Mouse (Mus musculus): Measurements from ENCODE around the gene Creb3l1. TPM values are rescaled to one million over a fixed set of nuclear protein-coding genes. Genes with fewer than 3 reads are reported as not detected.
A peak's percentile ranks its signal among the peaks of the same experiment; 100 is the strongest.

The Creb3l1 gene
- total and polyA plus RNA-seq, 2 experiments from 2014 or later = 3.8 to 4.2 TPM

DNA sequence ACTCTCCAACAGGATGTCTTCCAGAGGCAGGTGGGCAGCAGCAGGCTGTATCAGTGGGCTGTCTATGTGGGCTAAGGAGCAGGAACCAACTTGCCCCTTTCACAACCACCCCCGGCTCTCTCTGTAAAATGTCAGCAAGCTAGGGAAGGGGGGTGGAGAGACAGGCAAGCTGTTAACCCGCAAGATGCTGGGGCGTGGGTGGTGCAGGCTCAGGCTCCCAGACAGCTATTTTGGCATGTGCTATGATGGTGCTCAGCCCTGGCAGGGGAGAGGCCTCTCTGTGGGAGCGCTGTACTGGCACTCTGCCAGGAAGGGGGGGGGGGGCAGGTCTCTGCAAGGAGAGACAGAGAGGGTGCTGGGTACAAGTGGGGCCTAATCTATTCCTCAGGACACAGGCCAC is 67.2 kb downstream of the Creb3l1 start:
- Histone ChIP-seq H3K36me3 (replicated peaks; ENCODE audit: control insufficient read depth, insufficient read depth, low read length) (no peaks in the 10 kb centered on the region), H3K9me3 (replicated peaks; ENCODE audit: control insufficient read depth, low read length) (no peaks in the 10 kb centered on the region), H3K27ac (ENCODE audit: low read depth) (peak overlapping the region; percentile 72), H3K9ac (replicated peaks; ENCODE audit: low read depth, low read length) (no peak overlapping the region), H3K4me2 (ENCODE audit: low read depth, low read length) (peak overlapping the region; percentile 41; the same call in 1 of the 2 replicates), H3K27me3 (ENCODE audit: control insufficient read depth, insufficient read depth, low read length) (no peaks in the 10 kb centered on the region), H3K4me3 (ENCODE audit: low read depth, low read length) (no peak overlapping the region), H3K4me1 (ENCODE audit: control insufficient read depth, insufficient read depth) (peaks cover 60% of the 10 kb centered on the region)
- TF ChIP-seq CTCF (IDR thresholded peaks at IDR 0.05; ENCODE audit: low read depth) = no peak
- TF ChIP-seq EP300 (IDR thresholded peaks at IDR 0.05; ENCODE audit: low read depth) = no peak
- DNase-seq (ENCODE audit: low spot score) (peak; percentile 64), ATAC-seq (ENCODE audit: insufficient read depth, low read depth) (peak; percentile 54)
- 4% methylated on average over 4 of the region's 4 CpGs for WGBS

DNA sequence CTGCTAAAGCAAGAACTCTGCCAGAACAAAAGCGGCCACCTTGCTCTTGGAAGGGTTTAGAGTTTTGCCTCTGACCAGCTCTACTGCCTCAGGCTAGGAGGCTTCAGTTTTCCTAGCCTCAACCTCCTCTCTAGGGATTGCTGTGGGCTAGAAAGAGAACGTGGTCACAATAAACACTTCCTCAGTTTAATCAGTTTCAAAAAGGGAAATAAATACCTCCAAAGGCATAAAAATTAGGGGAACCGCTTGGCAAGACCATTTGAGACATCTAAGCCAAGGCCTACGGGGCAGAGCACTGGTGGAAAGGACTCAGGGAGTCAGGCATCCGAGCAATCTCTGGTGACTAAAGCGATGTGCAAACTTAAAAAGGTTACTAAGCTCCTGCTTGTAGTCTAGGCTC is 68.4 kb downstream of the Creb3l1 start:
- Histone ChIP-seq H3K27ac (ENCODE audit: low read depth) (no peak overlapping the region), H3K9ac (replicated peaks; ENCODE audit: low read depth, low read length) (no peak overlapping the region), H3K36me3 (replicated peaks; ENCODE audit: control insufficient read depth, insufficient read depth, low read length) (no peaks in the 10 kb centered on the region), H3K9me3 (replicated peaks; ENCODE audit: control insufficient read depth, low read length) (no peaks in the 10 kb centered on the region), H3K4me2 (ENCODE audit: low read depth, low read length) (no peak overlapping the region), H3K27me3 (ENCODE audit: control insufficient read depth, insufficient read depth, low read length) (no peaks in the 10 kb centered on the region), H3K4me1 (ENCODE audit: control insufficient read depth, insufficient read depth) (peaks cover 53% of the 10 kb centered on the region), H3K4me3 (ENCODE audit: low read depth, low read length) (no peak overlapping the region)
- ATAC-seq (ENCODE audit: insufficient read depth, low read depth) (no peak), DNase-seq (ENCODE audit: low spot score) (no peak)
- TF ChIP-seq CTCF (IDR thresholded peaks at IDR 0.05; ENCODE audit: low read depth) (no peak), EP300 (IDR thresholded peaks at IDR 0.05; ENCODE audit: low read depth) (no peak)
- 81% methylated on average over 6 of the region's 6 CpGs for WGBS

DNA sequence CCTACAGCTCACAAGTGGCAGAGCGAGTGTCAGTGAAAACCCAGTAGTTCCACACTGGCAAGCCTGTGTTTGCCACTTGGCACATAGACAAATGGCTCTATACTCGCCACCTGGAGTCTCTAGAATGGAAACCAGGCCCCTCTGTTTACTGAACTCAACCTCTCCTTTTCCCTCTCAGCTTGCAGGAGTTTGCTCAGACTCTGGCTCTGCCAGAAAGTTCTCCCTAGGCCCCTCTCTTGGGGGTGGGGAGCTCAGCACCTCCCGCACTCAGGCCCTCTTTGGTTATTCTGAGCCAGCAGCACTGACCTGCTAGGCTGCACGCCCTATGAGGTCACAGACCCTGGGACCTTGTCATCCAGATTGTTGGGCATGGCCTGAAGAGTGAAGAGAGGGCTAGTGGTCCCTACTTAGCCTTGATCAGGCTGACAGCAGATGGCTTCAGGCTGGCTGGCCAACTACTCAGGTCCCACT is 69.1 kb downstream of the Creb3l1 start:
- DNase-seq (ENCODE audit: low spot score) (no peak), ATAC-seq (ENCODE audit: insufficient read depth, low read depth) (no peak)
- H3K9me3 ChIP-seq (replicated peaks; ENCODE audit: control insufficient read depth, low read length) = no peaks in the 10 kb centered on the region
- TF ChIP-seq CTCF (IDR thresholded peaks at IDR 0.05; ENCODE audit: low read depth) (no peak), EP300 (IDR thresholded peaks at IDR 0.05; ENCODE audit: low read depth) (no peak)
- H3K4me3 ChIP-seq (ENCODE audit: low read depth, low read length) = no peak overlapping the region
- H3K9ac ChIP-seq (replicated peaks; ENCODE audit: low read depth, low read length) = no peak overlapping the region
- H3K4me2 ChIP-seq (ENCODE audit: low read depth, low read length) = no peak overlapping the region
- 64% methylated on average over 4 of the region's 4 CpGs for WGBS
- peak overlapping the region; percentile 55 for H3K27ac ChIP-seq (ENCODE audit: low read depth)
- peaks cover 59% of the 10 kb centered on the region for H3K4me1 ChIP-seq (ENCODE audit: control insufficient read depth, insufficient read depth)
- H3K27me3 ChIP-seq (ENCODE audit: control insufficient read depth, insufficient read depth, low read length) = no peaks in the 10 kb centered on the region
- H3K36me3 ChIP-seq (replicated peaks; ENCODE audit: control insufficient read depth, insufficient read depth, low read length) = no peaks in the 10 kb centered on the region

DNA sequence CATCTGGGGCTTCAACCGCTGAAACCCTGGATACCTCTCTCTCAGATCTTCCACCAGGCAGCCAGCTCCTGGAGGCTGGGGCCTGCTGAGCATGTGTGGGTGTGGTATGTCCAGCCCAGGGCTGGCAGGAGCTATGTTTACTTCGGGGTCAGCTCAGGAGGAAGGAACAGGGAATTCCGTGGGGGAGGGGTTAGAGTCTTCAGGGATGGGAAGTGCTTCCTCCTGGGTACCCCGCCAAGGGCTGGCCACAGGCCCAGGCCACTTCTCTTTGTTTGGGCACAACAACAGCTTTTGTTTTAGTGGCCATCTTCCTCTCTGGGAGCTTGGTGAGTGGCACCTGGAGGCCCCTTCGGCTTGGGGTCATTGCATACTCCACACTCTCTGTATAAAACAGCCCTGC is 70.5 kb downstream of the Creb3l1 start:
- Histone ChIP-seq H3K4me3 (ENCODE audit: low read depth, low read length) (no peak overlapping the region), H3K4me2 (ENCODE audit: low read depth, low read length) (peak overlapping the region; percentile 5; the same call in 1 of the 2 replicates), H3K4me1 (ENCODE audit: control insufficient read depth, insufficient read depth) (peaks cover 67% of the 10 kb centered on the region), H3K9me3 (replicated peaks; ENCODE audit: control insufficient read depth, low read length) (no peaks in the 10 kb centered on the region), H3K36me3 (replicated peaks; ENCODE audit: control insufficient read depth, insufficient read depth, low read length) (no peaks in the 10 kb centered on the region), H3K9ac (replicated peaks; ENCODE audit: low read depth, low read length) (no peak overlapping the region), H3K27ac (ENCODE audit: low read depth) (peak overlapping the region; percentile 81), H3K27me3 (ENCODE audit: control insufficient read depth, insufficient read depth, low read length) (no peaks in the 10 kb centered on the region)
- ATAC-seq (ENCODE audit: insufficient read depth, low read depth) (peak; percentile 52), DNase-seq (ENCODE audit: low spot score) (peak; percentile 88)
- TF ChIP-seq EP300 (IDR thresholded peaks at IDR 0.05; ENCODE audit: low read depth) = peak; percentile 73
- TF ChIP-seq CTCF (IDR thresholded peaks at IDR 0.05; ENCODE audit: low read depth) = no peak
- WGBS = 6% methylated on average over 5 of the region's 5 CpGs

DNA sequence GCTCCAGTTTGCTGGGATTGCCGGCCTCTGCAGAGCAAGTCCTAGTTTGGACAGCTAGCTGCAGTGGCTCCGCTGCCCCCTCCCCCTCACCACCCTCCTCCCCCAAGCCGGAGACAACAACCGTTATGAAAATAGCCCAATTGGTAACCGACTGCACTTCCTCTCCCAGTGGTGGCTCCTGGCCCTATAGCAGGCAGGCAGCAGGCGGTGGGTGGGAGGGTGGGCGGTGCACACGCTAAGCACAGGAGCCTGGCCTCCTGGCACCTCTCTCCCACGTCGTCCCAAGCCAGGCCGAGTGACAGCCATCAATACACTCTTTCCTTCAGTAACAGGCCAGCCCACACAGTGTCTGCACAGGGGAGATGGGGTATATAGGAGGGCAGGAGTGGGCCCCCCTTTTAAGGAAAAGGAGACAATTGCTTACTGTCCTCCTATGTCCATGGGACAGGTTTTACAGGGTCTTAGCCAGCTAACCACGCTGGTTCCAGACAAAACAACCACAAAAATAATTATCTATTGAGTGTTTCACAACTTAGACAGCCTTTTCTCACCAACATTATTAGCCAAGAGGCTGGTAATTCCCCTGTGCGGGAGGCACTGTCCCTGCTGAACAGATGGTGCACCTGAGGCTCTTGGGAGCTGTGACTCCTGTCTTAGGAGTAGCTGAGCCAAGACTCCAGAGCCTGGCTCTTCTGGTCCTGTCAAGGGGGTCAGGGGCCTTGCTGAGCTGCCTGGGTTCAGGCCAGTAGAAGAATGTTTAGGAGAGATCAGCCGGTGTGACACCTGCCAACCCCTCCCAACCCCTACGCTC is 73.8 kb downstream of the Creb3l1 start:
- DNase-seq (ENCODE audit: low spot score) (peak; percentile 93), ATAC-seq (ENCODE audit: insufficient read depth, low read depth) (peak; percentile 85)
- peak overlapping the region; percentile 50 for H3K4me3 ChIP-seq (ENCODE audit: low read depth, low read length)
- no peaks in the 10 kb centered on the region for H3K27me3 ChIP-seq (ENCODE audit: control insufficient read depth, insufficient read depth, low read length)
- H3K9me3 ChIP-seq (replicated peaks; ENCODE audit: control insufficient read depth, low read length) = no peaks in the 10 kb centered on the region
- H3K36me3 ChIP-seq (replicated peaks; ENCODE audit: control insufficient read depth, insufficient read depth, low read length) = peaks cover 5% of the 10 kb centered on the region; the same call in 1 of the 2 replicates
- TF ChIP-seq CTCF (IDR thresholded peaks at IDR 0.05; ENCODE audit: low read depth) (no peak; the same call in 1 of the 2 replicates), EP300 (IDR thresholded peaks at IDR 0.05; ENCODE audit: low read depth) (no peak)
- 13% methylated on average over 15 of the region's 15 CpGs for WGBS
- H3K4me2 ChIP-seq (ENCODE audit: low read depth, low read length) = peak overlapping the region; percentile 76
- peak overlapping the region; percentile 77 for H3K9ac ChIP-seq (replicated peaks; ENCODE audit: low read depth, low read length)
- H3K4me1 ChIP-seq (ENCODE audit: control insufficient read depth, insufficient read depth) = peaks cover 68% of the 10 kb centered on the region
- peak overlapping the region; percentile 99 for H3K27ac ChIP-seq (ENCODE audit: low read depth)

Measured in heart, postnatal 0 days (tissue).